Mouse (Mus musculus) myocyte (in vitro differentiated cells): ENCODE measurements around the gene Nacad. TPM values are rescaled to one million over a fixed set of nuclear protein-coding genes. Genes with fewer than 3 reads are reported as not detected.

ENCODE experiments used
- H3K27me3 ChIP-seq: one replicate; pipeline ENCODE4 v1.6.1; 2011; ENCODE audit not compliant: control insufficient read depth, insufficient read depth, insufficient read length
- H3K36me3 ChIP-seq: one replicate; pipeline ENCODE4 v1.6.1; 2011; ENCODE audit not compliant: control insufficient read depth, insufficient read depth
- H3K4me2 ChIP-seq: one replicate; pipeline ENCODE4 v1.6.1; 2011; ENCODE audit warnings: low read depth, control low read depth
- H3K4me3 ChIP-seq: one replicate; pipeline ENCODE4 v1.5.1; 2011; ENCODE audit warnings: mild to moderate bottlenecking, control low read depth, moderate library complexity
- H3K79me2 ChIP-seq: one replicate; pipeline ENCODE4 v1.6.1; 2011; ENCODE audit not compliant: control insufficient read depth, insufficient read depth
- H3ac ChIP-seq: one replicate; pipeline ENCODE4 v1.6.1; 2011; ENCODE audit not compliant: control insufficient read depth, insufficient read length
- CEBPB ChIP-seq: IDR thresholded peaks from 2 replicates; pipeline ENCODE4 v1.6.1; 2011; ENCODE audit warnings: mild to moderate bottlenecking, moderate library complexity; ENCODE audit not compliant: poor library complexity, insufficient read depth, severe bottlenecking
- E2F4 ChIP-seq: IDR thresholded peaks from one replicate; pipeline ENCODE4 v1.6.1; 2011; ENCODE audit warnings: mild to moderate bottlenecking, control low read depth, moderate library complexity; ENCODE audit not compliant: insufficient read depth
- MAX ChIP-seq: IDR thresholded peaks from one replicate; pipeline ENCODE4 v1.6.1; 2011; ENCODE audit warnings: low read depth, mild to moderate bottlenecking, control low read depth
- MYOD1 ChIP-seq, 3 experiments: IDR thresholded peaks; one replicate each; pipeline ENCODE4 v1.6.1; 2011; ENCODE audit warnings: control low read depth in 2 of 3, low read depth in 2 of 3, mild to moderate bottlenecking in 2 of 3, moderate library complexity in 1 of 3; ENCODE audit not compliant: insufficient read length in 2 of 3, control insufficient read depth in 1 of 3
- MYOG ChIP-seq, 3 experiments: IDR thresholded peaks; one replicate each; pipeline ENCODE4 v1.6.1; 2011; ENCODE audit warnings: control low read depth in 2 of 3, low read depth in 2 of 3, mild to moderate bottlenecking in 2 of 3; ENCODE audit not compliant: insufficient read length in 2 of 3, control insufficient read depth in 1 of 3, insufficient read depth in 1 of 3
- POLR2A ChIP-seq: IDR thresholded peaks from one replicate; pipeline ENCODE4 v1.6.1; 2011; ENCODE audit warnings: low read depth, mild to moderate bottlenecking, control low read depth, moderate library complexity; ENCODE audit not compliant: insufficient read length
- POLR2AphosphoS2 ChIP-seq: IDR thresholded peaks from one replicate; pipeline ENCODE4 v1.6.1; 2011; ENCODE audit warnings: low read depth, control low read depth; ENCODE audit not compliant: insufficient read length
- REST ChIP-seq: IDR thresholded peaks from one replicate; pipeline ENCODE4 v1.6.1; 2011; ENCODE audit warnings: mild to moderate bottlenecking, control low read depth, moderate library complexity; ENCODE audit not compliant: insufficient read depth, insufficient read length
- SRF ChIP-seq: IDR thresholded peaks from one replicate; pipeline ENCODE4 v1.6.1; 2011; ENCODE audit warnings: low read depth; ENCODE audit not compliant: control insufficient read depth, insufficient read length
- TCF12 ChIP-seq: IDR thresholded peaks from one replicate; pipeline ENCODE4 v1.6.1; 2011; ENCODE audit warnings: mild to moderate bottlenecking, control low read depth; ENCODE audit not compliant: poor library complexity, insufficient read depth, severe bottlenecking
- TCF3 ChIP-seq: IDR thresholded peaks from one replicate; pipeline ENCODE4 v1.6.1; 2011; ENCODE audit warnings: low read depth, control low read depth; ENCODE audit not compliant: insufficient read length
- USF1 ChIP-seq: IDR thresholded peaks from one replicate; pipeline ENCODE4 v1.6.1; 2011; ENCODE audit warnings: low read depth, mild to moderate bottlenecking, control low read depth, moderate library complexity
- polyA plus RNA-seq: library from polyadenylated mRNA; unstranded; fragments of >200 nt; fragmentation: generic; extraction: Trizol; gene quantifications from one replicate; pipeline ENCODE4 v1.2.1, GENCODE M21; 2012; ENCODE audit warnings: missing spikeins

Gene Nacad
- polyA plus RNA-seq, 1 experiment: 1.00 TPM

DNA sequence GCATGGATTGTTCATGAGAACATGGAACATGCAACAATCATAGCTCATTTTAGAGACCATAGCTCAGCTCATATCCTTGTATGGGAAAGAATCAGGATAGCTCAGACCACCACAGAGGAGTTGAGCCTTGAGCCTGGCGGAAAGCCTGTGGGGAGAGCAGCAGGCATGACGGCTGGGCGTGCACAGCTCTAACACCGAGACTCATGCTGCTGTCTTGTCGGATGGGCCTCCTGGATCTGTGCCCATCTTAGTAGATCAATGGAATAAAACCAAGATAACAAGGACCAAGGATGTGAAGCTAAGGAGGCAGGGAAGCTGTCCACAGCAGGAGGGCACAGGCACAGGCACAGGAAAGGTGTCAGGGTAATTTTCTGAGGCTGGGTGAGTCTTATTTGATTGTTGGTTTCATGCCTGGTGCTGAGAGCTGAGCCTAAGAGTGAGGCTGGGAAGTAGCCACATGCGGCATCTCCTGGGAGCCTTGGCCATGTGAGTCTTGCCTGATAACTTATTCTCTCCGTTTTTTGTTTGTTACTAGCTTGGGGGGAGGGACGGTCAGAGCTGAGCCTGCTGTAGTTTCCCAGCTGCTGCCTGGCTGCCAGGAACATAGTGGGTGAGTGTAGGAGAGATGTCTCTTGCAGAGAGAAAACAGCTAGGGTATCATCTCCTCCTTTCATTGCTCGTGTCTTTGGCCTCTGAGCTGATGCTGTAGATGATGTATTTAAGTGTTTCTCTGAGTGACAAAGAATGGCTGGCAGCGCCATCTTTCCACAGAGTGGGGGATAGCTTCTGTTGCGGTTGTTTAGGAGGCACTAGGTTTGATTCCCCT, 37.1 kb downstream of the Nacad start:
- Histone ChIP-seq H3K4me2 (no peak overlapping the region), H3K79me2 (peaks cover 41% of the 10 kb centered on the region), H3ac (no peak overlapping the region), H3K4me3 (no peak overlapping the region), H3K36me3 (peaks cover 7% of the 10 kb centered on the region), H3K27me3 (no peaks in the 10 kb centered on the region)
- TF ChIP-seq MAX (no peak), USF1 (no peak), MYOD1 (IDR thresholded peaks at IDR 0.05; ENCODE audit: control insufficient read depth in 1 of 3, insufficient read length in 2 of 3, low read depth in 2 of 3) (no peak), MYOG (IDR thresholded peaks at IDR 0.05; ENCODE audit: control insufficient read depth in 1 of 3, insufficient read depth in 1 of 3, insufficient read length in 2 of 3, low read depth in 2 of 3) (no peak), POLR2A (no peak), POLR2AphosphoS2 (no peak), REST (no peak), SRF (no peak), TCF12 (no peak), TCF3 (no peak), CEBPB (no peak), E2F4 (no peak)

DNA sequence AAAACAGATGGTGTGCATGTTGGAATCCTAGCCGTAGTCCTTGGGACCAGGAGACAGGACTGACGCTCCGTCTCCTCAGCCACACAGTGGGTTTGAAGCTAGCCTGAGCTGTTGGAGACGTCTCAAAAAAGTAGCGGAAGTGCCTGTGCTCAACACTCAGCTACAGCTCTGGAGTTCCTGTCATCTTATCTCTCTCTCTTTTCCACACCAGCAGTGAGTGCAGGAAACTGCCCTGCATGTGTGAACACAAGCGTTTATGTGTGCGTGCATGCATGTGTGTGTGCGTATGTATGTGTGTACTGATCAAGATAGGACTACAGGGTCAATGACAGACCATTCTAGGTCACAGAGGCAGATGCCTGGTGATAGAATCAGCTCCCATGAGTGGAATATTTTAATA, 37.9 kb downstream of the Nacad start:
- Histone ChIP-seq H3K27me3 (no peaks in the 10 kb centered on the region), H3K79me2 (peaks cover 49% of the 10 kb centered on the region), H3K4me3 (no peak overlapping the region), H3K36me3 (peaks cover 4% of the 10 kb centered on the region), H3ac (no peak overlapping the region), H3K4me2 (no peak overlapping the region)
- no peak for TF ChIP-seq MYOD1 (IDR thresholded peaks at IDR 0.05; ENCODE audit: control insufficient read depth in 1 of 3, insufficient read length in 2 of 3, low read depth in 2 of 3)

DNA sequence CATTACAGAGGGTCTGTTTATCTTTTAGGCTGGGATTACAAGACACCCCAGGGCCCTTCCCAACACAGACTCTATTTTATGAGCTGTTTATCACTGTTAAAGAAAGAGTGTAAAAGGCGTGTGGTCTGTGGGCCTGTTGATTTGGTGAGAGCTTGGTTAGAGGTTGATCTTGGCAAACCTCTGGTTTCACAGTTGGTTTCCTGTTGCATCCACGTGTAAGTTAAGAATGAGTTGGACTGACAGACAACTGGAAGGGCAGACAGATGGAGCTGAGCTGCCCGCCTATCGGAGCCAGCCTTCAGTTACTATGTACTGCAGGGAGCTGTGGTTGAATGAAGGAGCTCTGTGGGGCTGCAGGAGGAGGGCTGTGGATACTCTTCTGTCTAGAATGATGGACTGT, 39.4 kb downstream of the Nacad start:
- Histone ChIP-seq H3ac (no peak overlapping the region), H3K79me2 (peaks cover 63% of the 10 kb centered on the region), H3K27me3 (no peaks in the 10 kb centered on the region), H3K4me2 (no peak overlapping the region), H3K4me3 (no peak overlapping the region), H3K36me3 (peaks cover 4% of the 10 kb centered on the region)
- TF ChIP-seq MYOD1 (IDR thresholded peaks at IDR 0.05; ENCODE audit: control insufficient read depth in 1 of 3, insufficient read length in 2 of 3, low read depth in 2 of 3) (no peak), E2F4 (no peak), MAX (no peak), USF1 (no peak), TCF12 (no peak), POLR2A (no peak), REST (no peak), TCF3 (no peak), MYOG (IDR thresholded peaks at IDR 0.05; ENCODE audit: control insufficient read depth in 1 of 3, insufficient read depth in 1 of 3, insufficient read length in 2 of 3, low read depth in 2 of 3) (no peak), CEBPB (no peak), POLR2AphosphoS2 (no peak)

DNA sequence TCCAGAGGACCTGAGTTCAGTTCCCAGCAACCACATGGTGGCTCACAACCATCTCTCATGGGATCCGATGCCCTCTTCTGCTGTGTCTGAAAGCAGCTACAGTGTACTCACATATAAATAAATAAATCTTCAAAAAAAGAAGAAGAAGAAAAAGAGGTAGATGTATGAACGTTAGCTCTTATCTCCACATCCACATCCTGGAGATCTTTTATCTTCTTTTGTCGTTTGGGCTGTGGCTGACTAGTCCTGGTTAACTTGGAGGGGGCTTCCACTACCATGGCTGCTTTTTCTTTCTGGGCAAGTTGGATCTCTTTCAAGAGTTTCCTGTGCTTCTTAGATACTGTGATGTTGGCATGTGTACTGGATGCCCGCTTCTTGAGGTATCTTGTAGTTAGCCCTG, 42.7 kb downstream of the Nacad start:
- no peak overlapping the region for H3ac ChIP-seq
- no peaks in the 10 kb centered on the region for H3K27me3 ChIP-seq
- no peak overlapping the region for H3K4me3 ChIP-seq
- peaks cover 4% of the 10 kb centered on the region for H3K36me3 ChIP-seq
- H3K79me2 ChIP-seq: peaks cover 87% of the 10 kb centered on the region
- TF ChIP-seq USF1: no peak
- TF ChIP-seq MAX: no peak
- TF ChIP-seq MYOD1 (IDR thresholded peaks at IDR 0.05; ENCODE audit: control insufficient read depth in 1 of 3, insufficient read length in 2 of 3, low read depth in 2 of 3): no peak
- TF ChIP-seq POLR2AphosphoS2: no peak
- H3K4me2 ChIP-seq: no peak overlapping the region

DNA sequence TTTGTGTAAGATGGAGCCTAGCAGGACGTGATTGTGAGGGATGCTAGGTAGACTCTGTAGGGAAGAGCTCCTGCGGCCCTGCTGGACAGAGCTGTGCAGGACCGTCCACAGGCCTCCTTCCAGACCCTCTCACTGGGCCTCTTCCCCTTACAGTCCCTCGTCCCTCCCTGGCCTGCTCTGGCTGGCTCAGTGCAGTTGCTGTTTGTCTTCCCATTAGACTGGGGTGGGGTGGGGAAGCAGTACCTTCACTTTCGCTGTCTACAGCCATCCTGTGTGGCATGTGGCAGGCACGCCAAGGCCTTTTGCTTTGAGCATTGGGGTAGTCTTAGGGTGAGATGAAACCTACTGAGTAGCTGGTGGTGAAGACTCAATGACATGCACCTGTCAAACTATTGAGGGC, 43.5 kb downstream of the Nacad start:
- H3K36me3 ChIP-seq: peaks cover 6% of the 10 kb centered on the region
- no peaks in the 10 kb centered on the region for H3K27me3 ChIP-seq
- H3K4me3 ChIP-seq: no peak overlapping the region
- peaks cover 90% of the 10 kb centered on the region for H3K79me2 ChIP-seq
- no peak overlapping the region for H3ac ChIP-seq
- no peak overlapping the region for H3K4me2 ChIP-seq
- TF ChIP-seq POLR2A (no peak), MAX (no peak), POLR2AphosphoS2 (no peak), MYOD1 (IDR thresholded peaks at IDR 0.05; ENCODE audit: control insufficient read depth in 1 of 3, insufficient read length in 2 of 3, low read depth in 2 of 3) (no peak), TCF3 (no peak), TCF12 (no peak), SRF (no peak), MYOG (IDR thresholded peaks at IDR 0.05; ENCODE audit: control insufficient read depth in 1 of 3, insufficient read depth in 1 of 3, insufficient read length in 2 of 3, low read depth in 2 of 3) (no peak), E2F4 (no peak), USF1 (no peak), CEBPB (no peak), REST (no peak)
